Mouse (Mus musculus): ENCODE data around the gene Fgf15. TPM values are rescaled to one million over a fixed set of nuclear protein-coding genes. Genes with fewer than 3 reads are reported as not detected.
"Not testable (repeated sequence)": the region's sequence is repeated elsewhere in the genome, so short reads cannot be mapped to it uniquely, and the experiment has no call there.

Fgf15 gene
- polyA plus RNA-seq, 1 experiment from 2014 or later: 1.6 TPM

GRCm38 (mm10) chr7:144890661-144891060, 5.7 kb upstream of the Fgf15 start:
- WGBS: 94% methylated on average over 1 of the region's 1 CpGs

GRCm38 (mm10) chr7:144891863-144892262, 4.5 kb upstream of the Fgf15 start:
- no peak overlapping the region for H3K9ac ChIP-seq
- H3K4me1 ChIP-seq: peaks cover 26% of the 10 kb centered on the region
- H3K27me3 ChIP-seq: peaks cover 42% of the 10 kb centered on the region
- no peak overlapping the region for H3K4me2 ChIP-seq (replicated peaks)
- H3K9me3 ChIP-seq (replicated peaks): no peaks in the 10 kb centered on the region
- H3K36me3 ChIP-seq: no peaks in the 10 kb centered on the region
- no peak for ATAC-seq (ENCODE audit: insufficient number of reproducible peaks, low FRiP score, low TSS enrichment, low read depth)
- WGBS: 63% methylated on average over 2 of the region's 2 CpGs
- no peak overlapping the region for H3K27ac ChIP-seq (replicated peaks)
- H3K4me3 ChIP-seq (replicated peaks): no peak overlapping the region

More at GRCm38 (mm10) chr7:144890661-144891060, 5.7 kb upstream of the Fgf15 start:
- peaks cover 30% of the 10 kb centered on the region for H3K27me3 ChIP-seq
- not testable (repeated sequence) for H3K36me3 ChIP-seq; H3K9me3 ChIP-seq (replicated peaks); H3K9ac ChIP-seq; H3K4me2 ChIP-seq (replicated peaks); H3K27ac ChIP-seq (replicated peaks); ATAC-seq (ENCODE audit: insufficient number of reproducible peaks, low FRiP score, low TSS enrichment, low read depth); H3K4me3 ChIP-seq (replicated peaks)
- H3K4me1 ChIP-seq: peaks cover 15% of the 10 kb centered on the region

- H3K9me3 ChIP-seq (replicated peaks): no peaks in the 10 kb centered on the region
- no peaks in the 10 kb centered on the region for H3K36me3 ChIP-seq
- no peak overlapping the region for H3K27ac ChIP-seq (replicated peaks)
- no peak overlapping the region for H3K4me3 ChIP-seq (replicated peaks)
- peaks cover 47% of the 10 kb centered on the region for H3K27me3 ChIP-seq
- 46% methylated on average over 6 of the region's 6 CpGs for WGBS
- no peak overlapping the region for H3K9ac ChIP-seq
- H3K4me1 ChIP-seq: peaks cover 31% of the 10 kb centered on the region
- no peak overlapping the region for H3K4me2 ChIP-seq (replicated peaks)
- ATAC-seq (ENCODE audit: insufficient number of reproducible peaks, low FRiP score, low TSS enrichment, low read depth): no peak
These were observed 4.0 kb upstream of the Fgf15 start for GRCm38 (mm10) chr7:144892322-144892721.

- Histone ChIP-seq H3K9ac (no peak overlapping the region), H3K4me1 (peaks cover 26% of the 10 kb centered on the region), H3K9me3 (replicated peaks) (no peaks in the 10 kb centered on the region), H3K36me3 (no peaks in the 10 kb centered on the region), H3K27me3 (peaks cover 53% of the 10 kb centered on the region), H3K27ac (replicated peaks) (no peak overlapping the region), H3K4me2 (replicated peaks) (no peak overlapping the region), H3K4me3 (replicated peaks) (no peak overlapping the region)
- no peak for ATAC-seq (ENCODE audit: insufficient number of reproducible peaks, low FRiP score, low TSS enrichment, low read depth)
- WGBS: 5% methylated on average over 5 of the region's 5 CpGs
These were observed 2.1 kb upstream of the Fgf15 start for GRCm38 (mm10) chr7:144894191-144894590.

- Histone ChIP-seq H3K4me3 (replicated peaks) (peak overlapping the region; percentile 48; the same call in 1 of the 2 replicates), H3K9me3 (replicated peaks) (no peaks in the 10 kb centered on the region), H3K27me3 (peaks cover 54% of the 10 kb centered on the region), H3K9ac (no peak overlapping the region), H3K36me3 (no peaks in the 10 kb centered on the region), H3K4me1 (peaks cover 26% of the 10 kb centered on the region), H3K27ac (replicated peaks) (no peak overlapping the region), H3K4me2 (replicated peaks) (no peak overlapping the region)
- 4% methylated on average over 4 of the region's 4 CpGs for WGBS
- no peak for ATAC-seq (ENCODE audit: insufficient number of reproducible peaks, low FRiP score, low TSS enrichment, low read depth)
These were observed 1.6 kb upstream of the Fgf15 start for GRCm38 (mm10) chr7:144894706-144895105.

GRCm38 (mm10) chr7:144895305-144896111, 823 bp upstream of the Fgf15 start:
- ATAC-seq (ENCODE audit: insufficient number of reproducible peaks, low FRiP score, low TSS enrichment, low read depth): peak; percentile 63
- under 1% methylated on average over 37 of the region's 37 CpGs for WGBS
- Histone ChIP-seq H3K36me3 (no peaks in the 10 kb centered on the region), H3K27me3 (peaks cover 60% of the 10 kb centered on the region), H3K27ac (replicated peaks) (no peak overlapping the region), H3K4me1 (peaks cover 26% of the 10 kb centered on the region), H3K4me3 (replicated peaks) (peak overlapping the region; percentile 48), H3K9me3 (replicated peaks) (no peaks in the 10 kb centered on the region), H3K9ac (peak overlapping the region; percentile 26; the same call in 1 of the 2 replicates), H3K4me2 (replicated peaks) (peak overlapping the region; percentile 93)

GRCm38 (mm10) chr7:144898506-144898905, 2.2 kb downstream of the Fgf15 start:
- no peak overlapping the region for H3K27ac ChIP-seq (replicated peaks)
- peaks cover 60% of the 10 kb centered on the region for H3K27me3 ChIP-seq
- H3K9ac ChIP-seq: no peak overlapping the region
- no peaks in the 10 kb centered on the region for H3K9me3 ChIP-seq (replicated peaks)
- no peak for ATAC-seq (ENCODE audit: insufficient number of reproducible peaks, low FRiP score, low TSS enrichment, low read depth)
- no peak overlapping the region for H3K4me2 ChIP-seq (replicated peaks)
- H3K4me3 ChIP-seq (replicated peaks): no peak overlapping the region
- peaks cover 26% of the 10 kb centered on the region for H3K4me1 ChIP-seq
- H3K36me3 ChIP-seq: no peaks in the 10 kb centered on the region
- 36% methylated on average over 6 of the region's 6 CpGs for WGBS

- ATAC-seq (ENCODE audit: insufficient number of reproducible peaks, low FRiP score, low TSS enrichment, low read depth); H3K27ac ChIP-seq (replicated peaks); H3K9me3 ChIP-seq (replicated peaks); H3K4me3 ChIP-seq (replicated peaks); H3K36me3 ChIP-seq; H3K4me1 ChIP-seq; H3K9ac ChIP-seq; H3K4me2 ChIP-seq (replicated peaks): not testable (repeated sequence)
- 91% methylated on average over 3 of the region's 3 CpGs for WGBS
- H3K27me3 ChIP-seq: peaks cover 13% of the 10 kb centered on the region
These were observed 9.2 kb downstream of the Fgf15 start for GRCm38 (mm10) chr7:144905514-144905913.

GRCm38 (mm10) chr7:144906708-144907397, 10.5 kb downstream of the Fgf15 start:
- Histone ChIP-seq H3K4me3 (replicated peaks) (no peak overlapping the region), H3K4me2 (replicated peaks) (peak overlapping the region; percentile 38; the same call in 1 of the 2 replicates), H3K27me3 (peaks cover 13% of the 10 kb centered on the region), H3K27ac (replicated peaks) (no peak overlapping the region), H3K9ac (no peak overlapping the region), H3K36me3 (no peaks in the 10 kb centered on the region), H3K4me1 (no peaks in the 10 kb centered on the region), H3K9me3 (replicated peaks) (no peaks in the 10 kb centered on the region)
- WGBS: 10% methylated on average over 28 of the region's 28 CpGs
- 0 out of 2 replicates have a peak, but pooled peaks have one; percentile 43 for ATAC-seq (ENCODE audit: insufficient number of reproducible peaks, low FRiP score, low TSS enrichment, low read depth)

- no peak overlapping the region for H3K27ac ChIP-seq (replicated peaks)
- 13% methylated on average over 8 of the region's 8 CpGs for WGBS
- H3K9ac ChIP-seq: no peak overlapping the region
- H3K4me3 ChIP-seq (replicated peaks): no peak overlapping the region
- H3K36me3 ChIP-seq: no peaks in the 10 kb centered on the region
- no peak for ATAC-seq (ENCODE audit: insufficient number of reproducible peaks, low FRiP score, low TSS enrichment, low read depth)
- H3K4me2 ChIP-seq (replicated peaks): no peak overlapping the region
- H3K4me1 ChIP-seq: no peaks in the 10 kb centered on the region
- peaks cover 13% of the 10 kb centered on the region for H3K27me3 ChIP-seq
- no peaks in the 10 kb centered on the region for H3K9me3 ChIP-seq (replicated peaks)
These were observed 11.5 kb downstream of the Fgf15 start for GRCm38 (mm10) chr7:144907793-144908192.

GRCm38 (mm10) chr7:144908705-144909104, 12.4 kb downstream of the Fgf15 start:
- Histone ChIP-seq H3K4me2 (replicated peaks) (no peak overlapping the region), H3K9ac (no peak overlapping the region), H3K36me3 (no peaks in the 10 kb centered on the region), H3K4me3 (replicated peaks) (no peak overlapping the region), H3K9me3 (replicated peaks) (no peaks in the 10 kb centered on the region), H3K27ac (replicated peaks) (no peak overlapping the region), H3K27me3 (peaks cover 13% of the 10 kb centered on the region), H3K4me1 (no peaks in the 10 kb centered on the region)
- ATAC-seq (ENCODE audit: insufficient number of reproducible peaks, low FRiP score, low TSS enrichment, low read depth): no peak
- 24% methylated on average over 7 of the region's 7 CpGs for WGBS

All from embryonic facial prominence, embryonic 15.5 days (tissue).